Mouse (Mus musculus): ENCODE measurements at regions not wholly inside any gene's neighbourhood (a gene's known extent, or its start where the extent isn't known, plus 50 kb on each side); places are given as distances from the start of the nearest gene placed in this dataset.

GRCm38 (mm10) chr4:94106941-94107340 lies 449.4 kb upstream of the Gm10306 start:
- Histone ChIP-seq H3K4me1 (ENCODE audit: insufficient read depth, low read length) (no peaks in the 10 kb centered on the region), H3K9ac (replicated peaks; ENCODE audit: low read length, poor library complexity, severe bottlenecking) (no peak overlapping the region), H3K9me3 (ENCODE audit: low read length) (no peaks in the 10 kb centered on the region), H3K4me2 (ENCODE audit: low read depth, low read length, poor library complexity, severe bottlenecking) (no peak overlapping the region), H3K4me3 (ENCODE audit: low read depth, low read length) (no peak overlapping the region), H3K27ac (ENCODE audit: low read depth, low read length) (no peak overlapping the region), H3K27me3 (ENCODE audit: insufficient read depth, low read length) (no peaks in the 10 kb centered on the region), H3K36me3 (ENCODE audit: insufficient read depth, low read length) (no peaks in the 10 kb centered on the region)
- DNase-seq (ENCODE audit: low spot score) (no peak), ATAC-seq (ENCODE audit: low FRiP score) (no peak)
- TF ChIP-seq CTCF (IDR thresholded peaks at IDR 0.05) = no peak
- 76% methylated on average over 4 of the region's 4 CpGs for WGBS

DNA sequence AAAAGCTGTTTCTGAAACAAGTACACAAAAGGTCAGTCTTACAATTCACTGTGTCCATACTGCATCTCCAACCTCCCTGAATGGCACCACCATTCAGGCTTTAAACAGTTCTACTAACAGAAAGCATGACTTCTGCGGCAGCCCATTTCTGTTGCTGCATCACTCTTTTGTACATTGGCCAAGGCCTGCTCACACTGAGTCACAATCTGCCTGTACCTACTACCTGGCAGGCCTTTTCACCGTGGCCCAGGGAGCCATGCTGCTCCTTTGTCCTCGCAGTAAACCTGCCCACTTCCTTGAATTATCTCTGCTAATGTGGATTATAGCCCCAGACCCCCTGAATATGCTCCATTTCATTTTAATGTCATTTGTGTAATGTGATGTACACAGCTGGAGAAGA lies 439.5 kb upstream of the Gm10306 start:
- DNase-seq (ENCODE audit: low spot score) (no peak), ATAC-seq (ENCODE audit: low FRiP score) (no peak)
- H3K36me3 ChIP-seq (ENCODE audit: insufficient read depth, low read length) = no peaks in the 10 kb centered on the region
- TF ChIP-seq CTCF (IDR thresholded peaks at IDR 0.05) = no peak
- no peak overlapping the region for H3K4me3 ChIP-seq (ENCODE audit: low read depth, low read length)
- no peaks in the 10 kb centered on the region for H3K9me3 ChIP-seq (ENCODE audit: low read length)
- no peak overlapping the region for H3K27ac ChIP-seq (ENCODE audit: low read depth, low read length)
- no peaks in the 10 kb centered on the region for H3K4me1 ChIP-seq (ENCODE audit: insufficient read depth, low read length)
- H3K27me3 ChIP-seq (ENCODE audit: insufficient read depth, low read length) = no peaks in the 10 kb centered on the region
- H3K9ac ChIP-seq (replicated peaks; ENCODE audit: low read length, poor library complexity, severe bottlenecking) = no peak overlapping the region
- 86% methylated on average over 3 of the region's 3 CpGs for WGBS
- no peak overlapping the region for H3K4me2 ChIP-seq (ENCODE audit: low read depth, low read length, poor library complexity, severe bottlenecking)

DNA sequence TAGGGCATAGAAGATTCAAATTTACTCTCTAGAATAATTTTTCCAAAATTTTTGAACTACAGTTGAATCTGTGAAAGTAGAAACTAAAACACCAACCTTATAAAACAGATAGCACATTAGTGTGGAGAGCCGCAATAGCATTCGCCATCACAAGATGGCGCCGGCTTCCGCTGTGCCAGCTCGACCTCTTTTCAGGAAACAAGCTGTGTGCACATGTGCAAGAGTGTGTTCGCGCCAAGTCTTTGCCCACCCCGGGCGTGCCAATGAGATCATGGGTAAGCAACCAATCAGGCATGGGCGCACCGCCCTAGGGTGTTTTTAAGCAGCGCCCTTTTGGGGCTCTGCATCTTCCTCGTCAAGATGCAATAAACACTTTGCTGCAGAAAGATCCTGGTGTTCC lies 432.2 kb upstream of the Gm10306 start:
- Histone ChIP-seq H3K9me3 (ENCODE audit: low read length) (no peaks in the 10 kb centered on the region), H3K27ac (ENCODE audit: low read depth, low read length) (no peak overlapping the region), H3K36me3 (ENCODE audit: insufficient read depth, low read length) (no peaks in the 10 kb centered on the region), H3K27me3 (ENCODE audit: insufficient read depth, low read length) (no peaks in the 10 kb centered on the region), H3K4me2 (ENCODE audit: low read depth, low read length, poor library complexity, severe bottlenecking) (no peak overlapping the region), H3K4me1 (ENCODE audit: insufficient read depth, low read length) (no peaks in the 10 kb centered on the region), H3K4me3 (ENCODE audit: low read depth, low read length) (no peak overlapping the region), H3K9ac (replicated peaks; ENCODE audit: low read length, poor library complexity, severe bottlenecking) (no peak overlapping the region)
- DNase-seq (ENCODE audit: low spot score) (no peak), ATAC-seq (ENCODE audit: low FRiP score) (no peak)
- 82% methylated on average over 14 of the region's 14 CpGs for WGBS
- peak; percentile 42; the same call in 1 of the 2 replicates for TF ChIP-seq CTCF (IDR thresholded peaks at IDR 0.05)

DNA sequence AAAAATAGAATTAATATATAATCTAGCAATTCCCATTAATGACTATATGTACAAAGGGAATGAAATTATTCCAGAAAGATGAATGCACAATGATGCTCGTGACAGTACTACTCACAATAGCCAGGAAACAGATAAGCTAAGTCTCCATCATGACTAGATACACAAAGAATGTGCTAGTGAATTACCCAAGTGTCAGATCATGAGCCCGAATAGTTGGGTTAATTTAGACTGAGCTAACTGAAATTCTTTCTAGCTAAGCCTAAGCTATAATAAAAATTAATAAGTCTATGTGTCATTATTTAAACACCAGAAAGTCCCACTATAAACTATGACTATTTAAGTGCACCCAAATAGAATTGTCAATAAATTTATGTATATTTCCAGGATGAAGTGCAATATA lies 418.4 kb upstream of the Gm10306 start:
- Histone ChIP-seq H3K4me3 (ENCODE audit: low read depth, low read length) (no peak overlapping the region), H3K36me3 (ENCODE audit: insufficient read depth, low read length) (no peaks in the 10 kb centered on the region), H3K27ac (ENCODE audit: low read depth, low read length) (no peak overlapping the region), H3K9ac (replicated peaks; ENCODE audit: low read length, poor library complexity, severe bottlenecking) (no peak overlapping the region), H3K4me2 (ENCODE audit: low read depth, low read length, poor library complexity, severe bottlenecking) (no peak overlapping the region), H3K9me3 (ENCODE audit: low read length) (no peaks in the 10 kb centered on the region), H3K4me1 (ENCODE audit: insufficient read depth, low read length) (no peaks in the 10 kb centered on the region), H3K27me3 (ENCODE audit: insufficient read depth, low read length) (no peaks in the 10 kb centered on the region)
- DNase-seq (ENCODE audit: low spot score) = no peak
- no peak for ATAC-seq (ENCODE audit: low FRiP score)
- no peak for TF ChIP-seq CTCF (IDR thresholded peaks at IDR 0.05)
- 83% methylated on average over 2 of the region's 2 CpGs for WGBS

DNA sequence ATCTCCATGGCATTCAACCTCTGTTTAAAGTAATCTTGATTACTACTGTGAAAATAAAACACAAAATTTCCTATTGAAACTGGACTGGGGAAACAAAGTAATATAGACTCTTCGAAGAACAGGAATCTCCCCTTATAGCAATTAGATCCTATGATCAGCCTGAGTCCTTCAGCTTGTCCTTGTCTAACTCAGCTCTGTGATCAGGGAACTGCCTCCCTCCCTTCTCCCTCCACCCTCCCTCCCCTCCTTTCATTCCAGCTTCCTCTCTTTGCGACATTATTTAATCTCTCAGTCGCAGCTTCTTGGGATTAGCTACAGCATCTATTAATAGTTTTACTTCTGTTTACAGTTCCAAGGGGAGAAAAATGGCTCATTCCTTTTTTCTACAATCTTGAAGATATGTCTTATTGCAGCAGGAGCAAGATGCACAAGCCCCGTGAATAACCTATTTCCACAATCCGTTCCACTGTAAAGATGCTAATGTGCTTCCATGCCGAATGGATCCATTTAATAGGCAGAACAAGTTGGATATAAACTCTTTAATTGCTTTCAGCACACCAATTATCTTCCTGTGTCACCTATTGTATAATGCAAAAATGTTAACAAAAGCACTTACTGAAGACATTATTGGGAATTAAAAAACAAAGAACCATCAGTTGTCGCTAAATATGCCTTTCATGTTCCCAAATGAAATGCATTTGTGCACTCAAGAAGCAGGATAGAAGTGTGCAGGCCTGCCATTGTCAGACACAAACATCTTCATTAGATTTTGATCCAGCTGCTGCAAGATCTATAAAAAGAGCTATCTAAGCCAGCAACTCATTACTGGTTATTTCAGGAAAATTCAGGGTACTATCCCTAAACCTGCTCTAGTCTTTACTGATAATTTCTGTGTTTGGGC lies 411.2 kb upstream of the Gm10306 start:
- no peak overlapping the region for H3K9ac ChIP-seq (replicated peaks; ENCODE audit: low read length, poor library complexity, severe bottlenecking)
- no peaks in the 10 kb centered on the region for H3K9me3 ChIP-seq (ENCODE audit: low read length)
- no peak overlapping the region for H3K4me2 ChIP-seq (ENCODE audit: low read depth, low read length, poor library complexity, severe bottlenecking)
- no peaks in the 10 kb centered on the region; the same call in 1 of the 2 replicates for H3K4me1 ChIP-seq (ENCODE audit: insufficient read depth, low read length)
- H3K4me3 ChIP-seq (ENCODE audit: low read depth, low read length) = no peak overlapping the region
- no peaks in the 10 kb centered on the region for H3K36me3 ChIP-seq (ENCODE audit: insufficient read depth, low read length)
- no peak for TF ChIP-seq CTCF (IDR thresholded peaks at IDR 0.05)
- DNase-seq (ENCODE audit: low spot score) = peak; percentile 9
- H3K27me3 ChIP-seq (ENCODE audit: insufficient read depth, low read length) = no peaks in the 10 kb centered on the region
- ATAC-seq (ENCODE audit: low FRiP score) = no peak
- H3K27ac ChIP-seq (ENCODE audit: low read depth, low read length) = no peak overlapping the region
- WGBS = 18% methylated on average over 7 of the region's 7 CpGs

DNA sequence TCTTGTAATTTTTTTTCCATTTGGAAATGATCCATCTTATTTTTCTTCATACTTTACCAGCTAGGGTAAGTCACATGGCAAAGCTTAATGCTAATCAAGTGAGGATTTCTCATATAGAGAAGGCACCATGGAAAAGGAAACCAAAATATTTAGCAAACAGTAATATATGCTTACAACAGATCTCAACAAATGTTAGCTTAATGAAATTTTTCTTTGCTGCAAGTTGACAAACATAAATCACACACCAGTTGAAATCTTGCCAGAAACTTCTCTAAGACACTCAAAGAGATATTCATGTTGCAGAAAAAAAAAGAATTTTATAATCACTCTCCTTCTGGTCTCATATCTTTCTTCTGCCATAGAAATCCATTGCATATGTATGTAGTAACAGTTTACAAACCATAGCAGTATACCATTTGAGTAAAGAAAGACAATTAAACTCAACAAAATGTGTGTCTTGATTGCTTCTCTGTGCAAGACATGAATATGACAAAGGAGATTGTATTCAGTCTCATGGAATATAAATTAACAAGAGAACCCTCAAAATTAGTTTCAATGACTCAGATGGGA lies 408.3 kb upstream of the Gm10306 start:
- ATAC-seq (ENCODE audit: low FRiP score) (no peak), DNase-seq (ENCODE audit: low spot score) (no peak)
- Histone ChIP-seq H3K27me3 (ENCODE audit: insufficient read depth, low read length) (no peaks in the 10 kb centered on the region), H3K9me3 (ENCODE audit: low read length) (no peaks in the 10 kb centered on the region), H3K4me3 (ENCODE audit: low read depth, low read length) (no peak overlapping the region), H3K36me3 (ENCODE audit: insufficient read depth, low read length) (no peaks in the 10 kb centered on the region), H3K9ac (replicated peaks; ENCODE audit: low read length, poor library complexity, severe bottlenecking) (no peak overlapping the region), H3K4me2 (ENCODE audit: low read depth, low read length, poor library complexity, severe bottlenecking) (no peak overlapping the region), H3K4me1 (ENCODE audit: insufficient read depth, low read length) (no peaks in the 10 kb centered on the region; the same call in 1 of the 2 replicates), H3K27ac (ENCODE audit: low read depth, low read length) (no peak overlapping the region)
- no peak for TF ChIP-seq CTCF (IDR thresholded peaks at IDR 0.05)

Measured in midbrain, postnatal 0 days (tissue).